Mouse (Mus musculus) bone marrow, adult 2 months (tissue): ENCODE measurements at regions not wholly inside any gene's neighbourhood (a gene's known extent, or its start where the extent isn't known, plus 50 kb on each side); places are given as distances from the start of the nearest gene placed in this dataset.

Source experiments
- CTCF ChIP-seq: fragments of 200-500 bp; IDR thresholded peaks from 2 replicates; pipeline ENCODE4 v1.5.1; 2011; ENCODE audit warnings: low read length, control low read depth; ENCODE audit not compliant: control insufficient read depth, insufficient read depth
- POLR2A ChIP-seq: fragments of 200-500 bp; IDR thresholded peaks from 2 replicates; pipeline ENCODE4 v1.6.1; 2011; ENCODE audit warnings: low read depth, mild to moderate bottlenecking, control low read depth, low read length, borderline replicate concordance; ENCODE audit not compliant: control insufficient read depth

DNA sequence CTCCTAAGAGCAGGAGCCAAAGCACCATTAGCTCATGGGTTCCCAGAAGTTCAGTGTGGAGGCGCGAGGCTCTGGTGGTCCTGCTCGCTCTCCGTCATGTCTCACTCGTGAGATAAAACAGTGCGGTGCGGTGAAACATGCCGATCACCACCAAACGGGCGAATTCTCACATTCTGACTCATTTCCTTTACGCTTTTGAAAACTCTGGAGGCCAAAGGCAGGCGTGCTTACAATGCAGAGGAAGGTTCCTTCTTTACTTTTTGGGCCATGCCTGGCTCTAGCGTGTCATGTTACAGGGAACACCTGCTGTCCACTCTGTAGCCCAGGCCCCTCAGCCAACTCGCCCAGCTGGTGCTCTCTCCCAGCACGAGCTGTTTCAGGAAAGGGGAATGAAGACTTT is 225.4 kb downstream of the Icos start:
- TF ChIP-seq CTCF (no peak), POLR2A (no peak)
